Mouse (Mus musculus) spleen, postnatal 4 days (tissue): Measurements from ENCODE around the gene Elf5.

Experiments
- DNase-seq, 2 experiments: peaks; one replicate each; pipeline ENCODE4 v3.0.0; 2022; ENCODE audit warnings: low spot score in 2 of 2

The Elf5 gene

GRCm38 (mm10) chr2:103476657-103477056, 65.2 kb downstream of the Elf5 start:
- DNase-seq: peak in 1 of 2 experiments; percentile 54

- DNase-seq: no peak
Measured at GRCm38 (mm10) chr2:103477456-103477855, 66.0 kb downstream of the Elf5 start.

- peak in 1 of 2 experiments; percentile 47 for DNase-seq
Measured at GRCm38 (mm10) chr2:103478326-103478725, 66.8 kb downstream of the Elf5 start.

- peak in 1 of 2 experiments; percentile 49 for DNase-seq
Measured at GRCm38 (mm10) chr2:103480240-103480639, 68.8 kb downstream of the Elf5 start.

- peak in 1 of 2 experiments; percentile 41 for DNase-seq
Measured at GRCm38 (mm10) chr2:103480871-103481270, 69.4 kb downstream of the Elf5 start.

GRCm38 (mm10) chr2:103481314-103482231, 70.1 kb downstream of the Elf5 start:
- DNase-seq: peak in 1 of 2 experiments; percentile 53

- no peak for DNase-seq
Measured at GRCm38 (mm10) chr2:103483289-103483985, 71.9 kb downstream of the Elf5 start.

GRCm38 (mm10) chr2:103483986-103484520, 72.6 kb downstream of the Elf5 start:
- DNase-seq: no peak

- peak; percentile 95 to 96 for DNase-seq
Measured at GRCm38 (mm10) chr2:103484617-103485401, 73.3 kb downstream of the Elf5 start, which contains the start of gene Cat. TSS of gene Cat (minus strand) at chr2:103485160.

GRCm38 (mm10) chr2:103492526-103492925, 81.0 kb downstream of the Elf5 start:
- no peak for DNase-seq

GRCm38 (mm10) chr2:103493827-103494226, 82.3 kb downstream of the Elf5 start:
- no peak for DNase-seq

- no peak for DNase-seq
Measured at GRCm38 (mm10) chr2:103495633-103496418, 84.3 kb downstream of the Elf5 start.
